Mouse (Mus musculus) thymus, postnatal 25 days (tissue): ENCODE measurements around the gene Cdkn2d.
"Not testable (repeated sequence)": the region's sequence is repeated elsewhere in the genome, so short reads cannot be mapped to it uniquely, and the experiment has no call there.

ENCODE experiments used
- DNase-seq: peaks from one replicate; pipeline ENCODE4 v3.0.0; 2022

Gene Cdkn2d

DNA sequence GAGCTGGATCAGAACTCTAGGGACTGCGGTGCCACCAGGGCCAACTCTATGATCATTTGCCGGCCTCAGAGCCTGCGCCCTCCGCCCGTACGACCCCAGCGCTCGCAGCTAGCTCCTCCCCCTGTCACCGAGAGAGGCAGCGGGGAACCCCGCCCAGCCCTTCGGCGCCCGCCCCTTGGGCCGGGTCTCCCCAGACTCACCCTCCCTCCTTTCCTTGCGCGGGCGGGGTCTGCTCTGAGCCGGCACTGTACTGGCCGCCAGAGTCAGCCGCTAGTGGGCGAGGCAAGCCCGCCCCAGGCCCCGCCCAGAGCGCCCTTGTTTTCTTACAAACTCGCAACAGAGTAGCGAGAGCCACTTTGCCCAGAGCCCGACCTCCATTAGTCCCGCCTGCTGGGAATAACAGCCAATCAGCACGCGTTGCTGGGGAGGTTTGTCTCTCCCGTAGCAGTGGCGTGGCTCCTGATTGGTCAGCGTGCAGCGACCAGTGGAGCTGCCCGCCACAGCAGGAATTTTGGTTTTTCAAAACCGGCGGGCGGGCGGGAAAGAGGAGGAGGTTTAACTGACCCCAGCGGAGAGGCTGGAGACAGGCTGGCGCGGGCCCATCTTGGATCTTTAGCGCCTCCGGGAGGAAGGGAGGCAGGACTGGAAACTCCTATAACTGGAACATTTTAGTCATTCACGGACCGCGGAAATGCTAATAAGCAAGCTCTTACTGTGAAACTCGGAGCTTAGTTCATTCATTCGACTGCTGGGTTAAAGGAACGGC lies at the start of gene Cdkn2d:
Cdkn2d (minus strand) TSS at position 386 of the 766 bp plus-strand sequence.
- peak; percentile 100 for DNase-seq

GRCm38 (mm10) chr9:21340411-21340810 lies 49.2 kb upstream of the Cdkn2d start:
- DNase-seq = no peak

DNA sequence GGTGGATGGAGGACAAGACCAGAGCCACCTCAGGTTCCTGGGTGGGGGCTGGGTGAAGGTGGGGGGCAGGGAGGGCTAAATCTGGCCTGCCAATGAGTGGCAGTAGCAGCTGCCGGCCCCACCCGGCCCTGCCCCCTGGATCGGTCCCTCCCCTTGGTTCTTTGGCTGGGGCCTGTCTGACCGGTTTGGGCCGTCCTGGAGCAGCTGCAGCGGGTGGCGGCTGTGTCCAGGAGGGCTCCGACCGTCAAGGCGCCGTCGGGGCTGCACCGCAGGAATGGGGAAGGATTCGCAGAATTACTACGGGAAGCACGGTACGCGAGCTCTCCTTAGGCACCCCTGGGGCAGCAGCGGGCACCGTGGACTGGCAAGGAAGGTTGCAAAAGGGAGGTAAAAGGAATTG lies 46.4 kb upstream of the Cdkn2d start:
- DNase-seq = no peak

GRCm38 (mm10) chr9:21336491-21336890 lies 45.3 kb upstream of the Cdkn2d start:
- no peak for DNase-seq

- DNase-seq = no peak
Measured at GRCm38 (mm10) chr9:21335391-21335790, 44.2 kb upstream of the Cdkn2d start.

- DNase-seq = no peak
Measured at GRCm38 (mm10) chr9:21334747-21335146, 43.5 kb upstream of the Cdkn2d start.

DNA sequence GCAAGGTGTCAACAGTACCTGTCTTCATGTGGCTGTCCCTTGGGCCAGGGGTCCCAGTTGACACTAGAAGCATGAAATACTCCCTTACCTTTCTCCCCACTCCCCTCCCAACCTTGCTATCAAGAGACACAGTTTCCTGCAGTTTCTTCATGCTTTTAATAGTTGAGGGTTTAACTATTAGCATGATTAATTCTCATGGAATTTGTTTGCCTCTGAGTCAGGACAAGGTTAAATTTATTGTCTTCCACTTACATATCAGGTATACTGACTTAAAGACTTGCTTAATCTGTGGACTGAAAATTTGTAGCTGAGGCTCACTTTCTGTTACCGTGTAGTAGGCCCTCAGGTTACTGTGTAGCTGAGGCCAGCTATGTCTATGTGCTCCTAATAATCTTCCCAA lies 42.3 kb upstream of the Cdkn2d start:
- DNase-seq = no peak

- peak; percentile 68 for DNase-seq
Measured at GRCm38 (mm10) chr9:21332161-21333061, 41.2 kb upstream of the Cdkn2d start.

DNA sequence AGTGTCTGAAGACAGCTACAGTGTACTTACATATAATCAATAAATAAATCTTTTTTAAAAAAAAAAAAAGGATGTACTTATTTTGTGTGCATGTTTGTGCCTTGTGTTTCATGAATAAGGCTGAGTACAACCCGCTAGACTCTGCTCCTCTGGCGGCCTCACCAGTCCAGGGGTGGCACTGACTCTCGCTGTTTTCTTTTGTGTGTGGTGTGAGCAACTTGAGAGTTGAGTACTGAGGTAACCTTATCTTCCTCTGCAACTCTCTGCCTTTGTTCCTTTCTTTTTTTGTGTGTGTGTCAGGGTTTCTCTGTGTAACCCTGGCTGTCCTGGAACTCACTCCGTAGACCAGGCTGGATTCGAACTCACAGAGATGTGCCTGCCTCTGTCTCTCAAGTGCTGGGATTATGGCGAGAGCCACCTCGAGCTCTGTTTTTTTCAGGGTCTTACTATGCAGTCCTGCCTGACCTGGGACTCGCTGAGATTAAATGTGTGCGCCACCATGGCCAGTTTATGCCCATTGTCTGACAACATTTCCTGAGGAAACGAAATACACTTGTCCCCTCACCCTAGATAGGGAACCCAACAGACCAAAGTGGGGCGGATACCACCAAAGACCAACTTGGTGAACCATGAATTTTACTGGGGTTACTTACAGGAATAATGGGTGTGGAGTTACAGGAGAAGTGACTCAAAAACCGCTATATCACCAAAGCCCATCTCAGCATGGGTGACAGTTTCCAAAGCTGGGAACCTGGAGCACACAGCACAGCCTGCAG lies 40.3 kb upstream of the Cdkn2d start:
- peak; percentile 32 for DNase-seq

GRCm38 (mm10) chr9:21329699-21330289 lies 38.6 kb upstream of the Cdkn2d start:
- DNase-seq = peak; percentile 23

- DNase-seq = peak; percentile 21
Measured at GRCm38 (mm10) chr9:21329041-21329440, 37.8 kb upstream of the Cdkn2d start.

GRCm38 (mm10) chr9:21328041-21328440 lies 36.8 kb upstream of the Cdkn2d start:
- DNase-seq = peak; percentile 71

- DNase-seq = peak; percentile 55
Measured at GRCm38 (mm10) chr9:21327569-21327968, 36.4 kb upstream of the Cdkn2d start.

- DNase-seq = no peak
Measured at GRCm38 (mm10) chr9:21324269-21324668, 33.1 kb upstream of the Cdkn2d start.

DNA sequence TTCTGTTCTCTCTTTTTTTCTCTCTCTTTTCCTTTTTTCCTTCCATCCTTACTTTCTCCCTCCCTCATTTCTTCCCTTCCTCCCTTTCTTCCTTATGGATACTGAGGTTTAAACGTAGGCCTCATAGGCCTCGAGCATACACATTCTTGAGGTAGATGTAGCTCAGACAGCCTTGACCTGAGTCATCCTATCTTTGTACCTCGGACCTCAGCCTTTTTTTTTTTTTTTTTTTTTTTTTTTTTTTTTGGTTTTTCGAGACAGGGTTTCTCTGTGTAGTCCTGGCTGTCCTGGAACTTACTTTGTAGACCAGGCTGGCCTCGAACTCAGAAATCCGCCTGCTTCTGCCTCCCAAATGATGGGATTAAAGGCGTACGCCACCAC lies 31.7 kb upstream of the Cdkn2d start:
- not testable (repeated sequence) for DNase-seq

DNA sequence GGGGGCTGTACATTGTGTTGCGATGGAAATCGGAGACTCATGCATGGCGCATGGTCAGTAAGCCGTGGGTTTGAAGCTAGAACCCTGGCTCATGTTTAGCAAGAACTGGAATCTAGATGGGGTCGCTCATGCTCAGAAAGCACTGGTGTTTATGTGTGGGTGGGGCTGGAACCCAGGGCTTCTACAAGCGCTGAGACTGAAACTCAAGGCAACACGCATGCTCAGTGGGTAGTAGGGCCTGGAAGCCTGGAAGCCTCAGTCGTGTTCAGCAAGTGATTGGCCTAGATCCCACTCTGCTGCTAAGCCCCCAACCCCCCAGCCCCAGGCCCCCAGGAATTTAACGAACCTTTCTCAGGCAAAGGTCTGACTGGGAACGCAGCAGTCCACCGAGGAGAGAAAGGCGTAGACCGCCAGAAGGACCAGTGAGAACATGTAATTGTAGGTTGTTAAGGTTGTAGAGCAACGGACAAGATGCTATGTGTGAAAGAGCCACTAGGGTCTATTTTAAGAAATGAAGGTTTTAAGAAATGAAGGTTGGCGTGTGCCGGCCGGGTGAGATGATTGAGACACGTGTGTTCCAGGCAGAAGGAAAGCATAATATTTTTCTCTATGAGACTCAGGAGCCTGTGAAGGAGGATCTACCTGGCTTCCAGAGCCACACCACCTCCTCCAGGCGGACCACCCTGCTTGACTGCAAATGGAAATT lies 31.2 kb upstream of the Cdkn2d start:
- peak; percentile 75 for DNase-seq

DNA sequence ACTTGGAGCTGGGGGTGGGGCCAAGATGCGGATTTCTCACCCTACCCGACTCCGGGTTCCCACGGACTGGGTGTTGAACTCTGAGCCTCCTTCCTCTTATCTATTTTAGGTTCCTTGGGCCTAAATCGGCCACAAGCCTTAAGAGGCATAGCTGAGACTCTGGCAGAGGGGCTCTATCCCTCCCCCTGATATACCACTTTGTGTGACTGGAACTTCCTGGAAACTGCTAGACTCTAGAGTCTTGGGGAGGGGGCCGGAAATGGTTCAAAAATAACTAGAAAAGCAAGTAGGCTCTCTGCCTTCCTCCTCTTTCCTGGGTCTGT lies 30.3 kb upstream of the Cdkn2d start:
- peak; percentile 78 for DNase-seq

GRCm38 (mm10) chr9:21320619-21321512 lies 29.7 kb upstream of the Cdkn2d start, which contains the start of gene Slc44a2:
Gene Slc44a2 (plus strand): TSS chr9:21320698.
- peak; percentile 95 for DNase-seq

- DNase-seq = no peak
Measured at GRCm38 (mm10) chr9:21320280-21320618, 29.0 kb upstream of the Cdkn2d start.

DNA sequence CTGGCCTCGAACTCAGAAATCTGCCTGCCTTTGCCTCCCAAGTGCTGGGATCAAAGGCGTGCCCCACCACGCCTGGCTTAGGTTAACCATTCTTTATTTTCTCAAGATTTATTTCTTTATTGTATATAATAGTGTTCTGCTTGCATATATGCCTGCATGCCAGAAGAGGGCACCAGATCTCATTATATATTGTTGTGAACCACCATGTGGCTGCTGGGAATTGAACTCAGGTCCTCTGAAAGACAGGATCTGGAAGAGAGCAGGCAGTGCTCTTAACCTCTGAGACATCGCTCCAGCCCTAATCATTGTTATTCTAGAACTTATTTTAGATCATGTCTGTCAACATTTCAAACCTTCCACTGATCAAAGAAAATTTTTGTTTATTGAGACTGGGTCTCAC lies 28.3 kb upstream of the Cdkn2d start:
- no peak for DNase-seq

- DNase-seq = no peak
Measured at GRCm38 (mm10) chr9:21318792-21319191, 27.6 kb upstream of the Cdkn2d start.
